Mouse (Mus musculus): ENCODE results near the gene Ddx39b. TPM values are rescaled to one million over a fixed set of nuclear protein-coding genes. Genes with fewer than 3 reads are reported as not detected.

Ddx39b gene
- polyA plus RNA-seq, 1 experiment = 245 TPM

DNA sequence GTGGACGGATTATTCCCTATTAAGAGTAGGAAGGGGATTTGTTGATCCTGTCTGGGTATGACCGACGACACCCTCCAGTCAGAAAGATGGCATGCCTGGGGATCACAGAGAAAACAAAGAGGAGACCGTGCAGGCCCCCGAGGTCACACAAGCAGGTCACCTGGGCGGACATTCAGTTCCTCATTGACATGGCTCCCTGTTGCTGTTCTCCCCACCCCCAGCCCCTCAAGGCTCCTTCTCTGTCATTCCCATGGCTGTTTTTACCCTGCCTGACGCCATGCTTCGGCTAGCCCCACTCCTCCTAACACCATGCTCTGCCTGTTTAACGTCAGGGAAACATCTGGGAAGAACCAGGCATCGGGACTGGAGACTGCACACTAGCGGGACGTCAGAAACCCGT, 20.1 kb downstream of the Ddx39b start:
- no peak overlapping the region for H3K4me3 ChIP-seq (ENCODE audit: low read depth, low read length)
- no peaks in the 10 kb centered on the region for H3K4me1 ChIP-seq (ENCODE audit: control insufficient read depth, insufficient read depth, low read length)
- H3K9ac ChIP-seq (ENCODE audit: low read depth, poor library complexity, severe bottlenecking) = no peak overlapping the region
- no peak for TF ChIP-seq CTCF (IDR thresholded peaks at IDR 0.05; ENCODE audit: low read depth, low read length)
- TF ChIP-seq EP300 (IDR thresholded peaks at IDR 0.05; ENCODE audit: insufficient read depth, low read depth, low read length) = no peak
- no peak for TF ChIP-seq POLR2A (IDR thresholded peaks at IDR 0.05; ENCODE audit: insufficient read depth, low read length)
- no peaks in the 10 kb centered on the region for H3K36me3 ChIP-seq (ENCODE audit: control insufficient read depth, insufficient read depth, low read length, poor library complexity, severe bottlenecking)
- H3K27ac ChIP-seq (ENCODE audit: insufficient read depth, low read length) = no peak overlapping the region
- peaks cover 6% of the 10 kb centered on the region; the same call in 1 of the 2 replicates for H3K27me3 ChIP-seq (ENCODE audit: control insufficient read depth, insufficient read depth, low read length, poor library complexity, severe bottlenecking)
- no peaks in the 10 kb centered on the region for H3K9me3 ChIP-seq (replicated peaks; ENCODE audit: control insufficient read depth, insufficient read depth, low read length, poor library complexity, severe bottlenecking)

- Histone ChIP-seq H3K36me3 (ENCODE audit: control insufficient read depth, insufficient read depth, low read length, poor library complexity, severe bottlenecking) (no peaks in the 10 kb centered on the region), H3K27ac (ENCODE audit: insufficient read depth, low read length) (no peak within 1 kb of the TSS)
Observed at GRCm38 (mm10) chr17:35262664-35263522, 21.3 kb downstream of the Ddx39b start, which contains the start of gene H2-D1. H2-D1 (plus strand) TSS chr17:35262730.

DNA sequence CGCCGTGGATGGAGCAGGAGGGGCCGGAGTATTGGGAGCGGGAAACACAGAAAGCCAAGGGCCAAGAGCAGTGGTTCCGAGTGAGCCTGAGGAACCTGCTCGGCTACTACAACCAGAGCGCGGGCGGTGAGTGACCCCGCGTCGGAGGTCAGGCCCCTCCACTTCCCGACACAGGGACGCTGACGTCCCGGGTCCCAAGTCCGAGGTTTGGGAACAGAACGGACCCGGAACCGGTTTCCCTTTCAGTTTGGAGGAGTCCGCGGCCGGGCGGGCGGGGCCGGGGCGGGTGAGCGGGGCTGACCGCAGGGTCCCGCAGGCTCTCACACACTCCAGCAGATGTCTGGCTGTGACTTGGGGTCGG, 22.0 kb downstream of the Ddx39b start:
- TF ChIP-seq POLR2A (IDR thresholded peaks at IDR 0.05; ENCODE audit: insufficient read depth, low read length) (no peak), CTCF (IDR thresholded peaks at IDR 0.05; ENCODE audit: low read depth, low read length) (no peak), EP300 (IDR thresholded peaks at IDR 0.05; ENCODE audit: insufficient read depth, low read depth, low read length) (no peak)
- peak overlapping the region; percentile 41 for H3K4me3 ChIP-seq (ENCODE audit: low read depth, low read length)
- no peaks in the 10 kb centered on the region for H3K4me1 ChIP-seq (ENCODE audit: control insufficient read depth, insufficient read depth, low read length)
- no peak overlapping the region for H3K27ac ChIP-seq (ENCODE audit: insufficient read depth, low read length)
- no peaks in the 10 kb centered on the region for H3K36me3 ChIP-seq (ENCODE audit: control insufficient read depth, insufficient read depth, low read length, poor library complexity, severe bottlenecking)
- H3K9me3 ChIP-seq (replicated peaks; ENCODE audit: control insufficient read depth, insufficient read depth, low read length, poor library complexity, severe bottlenecking) = no peaks in the 10 kb centered on the region
- H3K9ac ChIP-seq (ENCODE audit: low read depth, poor library complexity, severe bottlenecking) = peak overlapping the region; percentile 60
- peaks cover 6% of the 10 kb centered on the region; the same call in 1 of the 2 replicates for H3K27me3 ChIP-seq (ENCODE audit: control insufficient read depth, insufficient read depth, low read length, poor library complexity, severe bottlenecking)

More at GRCm38 (mm10) chr17:35262664-35263522, 21.3 kb downstream of the Ddx39b start, which contains the start of gene H2-D1:
- peak within 1 kb of the TSS; percentile 41 for H3K4me3 ChIP-seq (ENCODE audit: low read depth, low read length)
- peak within 1 kb of the TSS; percentile 60 for H3K9ac ChIP-seq (ENCODE audit: low read depth, poor library complexity, severe bottlenecking)
- no peaks in the 10 kb centered on the region for H3K9me3 ChIP-seq (replicated peaks; ENCODE audit: control insufficient read depth, insufficient read depth, low read length, poor library complexity, severe bottlenecking)
- H3K4me1 ChIP-seq (ENCODE audit: control insufficient read depth, insufficient read depth, low read length) = no peaks in the 10 kb centered on the region
- peaks cover 6% of the 10 kb centered on the region; the same call in 1 of the 2 replicates for H3K27me3 ChIP-seq (ENCODE audit: control insufficient read depth, insufficient read depth, low read length, poor library complexity, severe bottlenecking)
- no peak for TF ChIP-seq POLR2A (IDR thresholded peaks at IDR 0.05; ENCODE audit: insufficient read depth, low read length)
- no peak for TF ChIP-seq EP300 (IDR thresholded peaks at IDR 0.05; ENCODE audit: insufficient read depth, low read depth, low read length)
- TF ChIP-seq CTCF (IDR thresholded peaks at IDR 0.05; ENCODE audit: low read depth, low read length) = no peak

DNA sequence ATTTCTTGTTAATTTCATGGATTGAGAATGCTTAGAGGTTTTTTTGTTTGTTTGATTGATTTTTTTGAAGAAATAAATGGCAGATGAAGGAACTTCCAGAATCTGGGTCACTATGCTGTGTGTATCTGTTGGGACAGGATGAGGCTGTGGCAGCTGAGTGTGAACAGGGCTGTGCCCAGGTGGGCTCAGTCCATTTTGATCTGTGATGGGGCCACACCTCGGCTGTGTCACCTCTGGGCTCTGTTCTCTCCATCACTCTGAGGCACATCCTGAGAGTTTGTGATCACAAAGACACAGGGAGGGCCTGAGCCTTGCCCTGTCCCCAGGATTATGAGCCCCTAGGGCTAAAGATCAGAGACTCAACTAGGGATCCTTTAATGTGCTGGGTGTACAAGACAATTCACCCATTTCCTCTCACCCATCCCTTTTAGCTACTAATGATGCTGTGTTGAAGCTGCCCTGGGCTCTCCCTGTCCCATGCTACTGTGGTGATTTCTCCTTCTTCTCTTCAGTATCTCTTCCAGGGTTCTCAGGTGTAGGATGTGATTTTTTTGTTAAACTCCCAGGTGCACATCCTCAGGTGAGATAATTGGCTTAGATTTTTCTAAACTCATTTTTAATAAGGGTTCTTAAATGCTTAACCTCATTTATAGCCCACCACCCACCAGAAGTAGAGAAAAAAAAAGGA, 26.0 kb downstream of the Ddx39b start:
- no peaks in the 10 kb centered on the region for H3K9me3 ChIP-seq (replicated peaks; ENCODE audit: control insufficient read depth, insufficient read depth, low read length, poor library complexity, severe bottlenecking)
- H3K27me3 ChIP-seq (ENCODE audit: control insufficient read depth, insufficient read depth, low read length, poor library complexity, severe bottlenecking) = peaks cover 6% of the 10 kb centered on the region; the same call in 1 of the 2 replicates
- H3K4me3 ChIP-seq (ENCODE audit: low read depth, low read length) = no peak overlapping the region
- no peaks in the 10 kb centered on the region for H3K4me1 ChIP-seq (ENCODE audit: control insufficient read depth, insufficient read depth, low read length)
- H3K9ac ChIP-seq (ENCODE audit: low read depth, poor library complexity, severe bottlenecking) = no peak overlapping the region
- H3K36me3 ChIP-seq (ENCODE audit: control insufficient read depth, insufficient read depth, low read length, poor library complexity, severe bottlenecking) = no peaks in the 10 kb centered on the region
- TF ChIP-seq CTCF (IDR thresholded peaks at IDR 0.05; ENCODE audit: low read depth, low read length) = no peak
- TF ChIP-seq EP300 (IDR thresholded peaks at IDR 0.05; ENCODE audit: insufficient read depth, low read depth, low read length) = no peak
- no peak for TF ChIP-seq POLR2A (IDR thresholded peaks at IDR 0.05; ENCODE audit: insufficient read depth, low read length)
- H3K27ac ChIP-seq (ENCODE audit: insufficient read depth, low read length) = no peak overlapping the region

- H3K9me3 ChIP-seq (replicated peaks; ENCODE audit: control insufficient read depth, insufficient read depth, low read length, poor library complexity, severe bottlenecking) = no peaks in the 10 kb centered on the region
- H3K27me3 ChIP-seq (ENCODE audit: control insufficient read depth, insufficient read depth, low read length, poor library complexity, severe bottlenecking) = no peaks in the 10 kb centered on the region
- no peak overlapping the region for H3K27ac ChIP-seq (ENCODE audit: insufficient read depth, low read length)
Observed at GRCm38 (mm10) chr17:35269653-35270347, 28.3 kb downstream of the Ddx39b start.

More at GRCm38 (mm10) chr17:35269653-35270347, 28.3 kb downstream of the Ddx39b start:
- TF ChIP-seq EP300 (IDR thresholded peaks at IDR 0.05; ENCODE audit: insufficient read depth, low read depth, low read length) (no peak), CTCF (IDR thresholded peaks at IDR 0.05; ENCODE audit: low read depth, low read length) (no peak), POLR2A (IDR thresholded peaks at IDR 0.05; ENCODE audit: insufficient read depth, low read length) (no peak)
- Histone ChIP-seq H3K4me1 (ENCODE audit: control insufficient read depth, insufficient read depth, low read length) (no peaks in the 10 kb centered on the region), H3K4me3 (ENCODE audit: low read depth, low read length) (no peak overlapping the region), H3K9ac (ENCODE audit: low read depth, poor library complexity, severe bottlenecking) (no peak overlapping the region), H3K36me3 (ENCODE audit: control insufficient read depth, insufficient read depth, low read length, poor library complexity, severe bottlenecking) (no peaks in the 10 kb centered on the region)
